Mouse (Mus musculus): ENCODE results near the gene Smtnl2. TPM values are rescaled to one million over a fixed set of nuclear protein-coding genes. Genes with fewer than 3 reads are reported as not detected.

Smtnl2 gene
- total and polyA plus RNA-seq, 3 experiments, result 12.7 to 14.3 (median 13.1) TPM

- no peak for TF ChIP-seq POLR2A (IDR thresholded peaks at IDR 0.05; ENCODE audit: insufficient read depth, low read depth, low read length)
- TF ChIP-seq CTCF (IDR thresholded peaks at IDR 0.05), result peak; percentile 94
- TF ChIP-seq EP300 (IDR thresholded peaks at IDR 0.05; ENCODE audit: insufficient read depth, low read depth, low read length), result peak; percentile 92
- DNase-seq, result peak; percentile 75 to 80
- Histone ChIP-seq H3K4me3 (peak overlapping the region; percentile 50), H3K4me1 (ENCODE audit: control insufficient read depth, insufficient read depth, low read length) (no peaks in the 10 kb centered on the region), H3K27me3 (ENCODE audit: control insufficient read depth, insufficient read depth, low read length) (no peaks in the 10 kb centered on the region), H3K79me2 (replicated peaks; ENCODE audit: control insufficient read depth, insufficient read depth, low read length) (no peaks in the 10 kb centered on the region), H3K36me3 (ENCODE audit: control insufficient read depth, insufficient read depth, low read length) (no peaks in the 10 kb centered on the region), H3K27ac (peak overlapping the region; percentile 52), H3K9ac (ENCODE audit: low read depth, low read length) (peak overlapping the region; percentile 42; the same call in 1 of the 2 replicates)
- intact Hi-C loops (cut with DNase I), result loop anchor here (1.0 to 2.0 kb wide), 5 partner anchors 18 to 204 kb away; partner anchors contain the start of gene Smtnl2
- WGBS, result 40% methylated on average over 7 of the region's 7 CpGs
Observed at GRCm38 (mm10) chr11:72429288-72429690, 17.8 kb upstream of the Smtnl2 start.

DNA sequence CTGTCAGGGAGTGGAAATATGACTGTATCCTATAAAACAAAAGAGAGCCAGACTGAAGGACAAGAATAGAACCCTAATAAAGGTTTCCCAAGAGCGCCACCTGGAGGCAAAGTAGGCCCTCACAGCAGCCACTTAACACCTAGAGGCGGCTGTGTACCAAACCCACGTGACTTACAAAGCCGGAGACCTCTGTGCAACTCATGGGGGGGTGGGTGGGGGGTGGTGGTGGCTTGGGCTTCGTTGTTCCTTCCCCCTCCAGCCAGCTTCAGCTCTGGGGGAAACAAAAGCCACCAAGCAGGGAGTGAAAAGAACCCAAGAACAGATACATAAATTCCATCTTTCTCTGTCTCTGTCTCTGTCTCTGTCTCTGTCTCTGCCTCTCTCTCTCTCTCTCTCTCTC, 17.2 kb upstream of the Smtnl2 start:
- TF ChIP-seq CTCF (IDR thresholded peaks at IDR 0.05), result peak; percentile 76
- 0 out of 2 replicates have a peak, but pooled peaks have one; percentile 50 for TF ChIP-seq EP300 (IDR thresholded peaks at IDR 0.05; ENCODE audit: insufficient read depth, low read depth, low read length)
- no peak for TF ChIP-seq POLR2A (IDR thresholded peaks at IDR 0.05; ENCODE audit: insufficient read depth, low read depth, low read length)
- Histone ChIP-seq H3K27ac (no peak overlapping the region), H3K9ac (ENCODE audit: low read depth, low read length) (no peak overlapping the region), H3K79me2 (replicated peaks; ENCODE audit: control insufficient read depth, insufficient read depth, low read length) (no peaks in the 10 kb centered on the region), H3K4me3 (no peak overlapping the region), H3K4me1 (ENCODE audit: control insufficient read depth, insufficient read depth, low read length) (no peaks in the 10 kb centered on the region), H3K36me3 (ENCODE audit: control insufficient read depth, insufficient read depth, low read length) (no peaks in the 10 kb centered on the region), H3K27me3 (ENCODE audit: control insufficient read depth, insufficient read depth, low read length) (no peaks in the 10 kb centered on the region)
- WGBS, result 1% methylated on average over 5 of the region's 5 CpGs
- peak; percentile 85 to 87 for DNase-seq
- intact Hi-C loops (cut with DNase I), result loop anchor here (1.0 to 2.0 kb wide), 6 partner anchors 18 to 204 kb away; partner anchors contain the start of gene Smtnl2

- Histone ChIP-seq H3K79me2 (replicated peaks; ENCODE audit: control insufficient read depth, insufficient read depth, low read length) (no peaks in the 10 kb centered on the region), H3K27ac (no peak overlapping the region), H3K4me3 (no peak overlapping the region), H3K36me3 (ENCODE audit: control insufficient read depth, insufficient read depth, low read length) (no peaks in the 10 kb centered on the region), H3K27me3 (ENCODE audit: control insufficient read depth, insufficient read depth, low read length) (no peaks in the 10 kb centered on the region), H3K4me1 (ENCODE audit: control insufficient read depth, insufficient read depth, low read length) (no peaks in the 10 kb centered on the region), H3K9ac (ENCODE audit: low read depth, low read length) (no peak overlapping the region)
- DNase-seq, result peak in 1 of 2 experiments; percentile 11
- TF ChIP-seq EP300 (IDR thresholded peaks at IDR 0.05; ENCODE audit: insufficient read depth, low read depth, low read length), result no peak
- peak; percentile 79 for TF ChIP-seq CTCF (IDR thresholded peaks at IDR 0.05)
- TF ChIP-seq POLR2A (IDR thresholded peaks at IDR 0.05; ENCODE audit: insufficient read depth, low read depth, low read length), result no peak
- intact Hi-C loops (cut with DNase I), result no loop called here
Observed at GRCm38 (mm10) chr11:72426884-72427283, 15.4 kb upstream of the Smtnl2 start.

DNA sequence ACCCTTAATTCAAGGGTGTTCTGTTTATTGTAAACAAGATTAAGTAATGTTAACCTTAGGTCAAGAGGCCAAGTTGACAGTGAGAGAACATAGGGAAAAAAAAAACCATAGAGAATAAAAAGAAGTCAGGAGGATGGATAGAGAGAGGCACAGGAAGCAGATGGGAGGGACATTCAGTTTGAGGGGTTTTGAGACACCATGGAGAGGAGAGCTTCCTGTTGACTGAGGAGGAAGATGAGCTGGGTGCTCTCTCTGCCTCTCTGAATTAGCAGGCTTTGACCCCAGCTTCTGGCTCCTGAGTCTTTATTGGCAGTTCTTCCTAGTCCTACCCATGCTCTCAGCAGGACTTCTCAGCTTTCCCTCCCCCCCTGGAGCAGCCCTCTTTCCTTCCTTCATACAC, 13.7 kb upstream of the Smtnl2 start:
- H3K36me3 ChIP-seq (ENCODE audit: control insufficient read depth, insufficient read depth, low read length), result no peaks in the 10 kb centered on the region
- TF ChIP-seq EP300 (IDR thresholded peaks at IDR 0.05; ENCODE audit: insufficient read depth, low read depth, low read length) (no peak), POLR2A (IDR thresholded peaks at IDR 0.05; ENCODE audit: insufficient read depth, low read depth, low read length) (no peak), CTCF (IDR thresholded peaks at IDR 0.05) (no peak)
- peak in 1 of 2 experiments; percentile 3 for DNase-seq
- H3K4me3 ChIP-seq, result no peak overlapping the region
- H3K27ac ChIP-seq, result no peak overlapping the region
- intact Hi-C loops (cut with DNase I), result no loop called here
- H3K27me3 ChIP-seq (ENCODE audit: control insufficient read depth, insufficient read depth, low read length), result no peaks in the 10 kb centered on the region
- no peaks in the 10 kb centered on the region for H3K79me2 ChIP-seq (replicated peaks; ENCODE audit: control insufficient read depth, insufficient read depth, low read length)
- no peak overlapping the region for H3K9ac ChIP-seq (ENCODE audit: low read depth, low read length)
- H3K4me1 ChIP-seq (ENCODE audit: control insufficient read depth, insufficient read depth, low read length), result no peaks in the 10 kb centered on the region

- intact Hi-C loops (cut with DNase I), result no loop called here
Observed at GRCm38 (mm10) chr11:72423686-72424085, 12.2 kb upstream of the Smtnl2 start.

GRCm38 (mm10) chr11:72421518-72422278, 10.2 kb upstream of the Smtnl2 start:
- Histone ChIP-seq H3K27me3 (ENCODE audit: control insufficient read depth, insufficient read depth, low read length) (no peaks in the 10 kb centered on the region), H3K79me2 (replicated peaks; ENCODE audit: control insufficient read depth, insufficient read depth, low read length) (no peaks in the 10 kb centered on the region), H3K4me1 (ENCODE audit: control insufficient read depth, insufficient read depth, low read length) (peaks cover 6% of the 10 kb centered on the region), H3K36me3 (ENCODE audit: control insufficient read depth, insufficient read depth, low read length) (no peaks in the 10 kb centered on the region), H3K27ac (no peak overlapping the region), H3K4me3 (no peak overlapping the region), H3K9ac (ENCODE audit: low read depth, low read length) (no peak overlapping the region)
- DNase-seq, result peak in 1 of 2 experiments; percentile 21
- intact Hi-C loops (cut with DNase I), result no loop called here
- WGBS, result 86% methylated on average over 11 of the region's 11 CpGs
- TF ChIP-seq EP300 (IDR thresholded peaks at IDR 0.05; ENCODE audit: insufficient read depth, low read depth, low read length) (no peak), CTCF (IDR thresholded peaks at IDR 0.05) (no peak), POLR2A (IDR thresholded peaks at IDR 0.05; ENCODE audit: insufficient read depth, low read depth, low read length) (no peak)

More at GRCm38 (mm10) chr11:72423686-72424085, 12.2 kb upstream of the Smtnl2 start:
- DNase-seq, result peak in 1 of 2 experiments; percentile 10
- no peaks in the 10 kb centered on the region for H3K4me1 ChIP-seq (ENCODE audit: control insufficient read depth, insufficient read depth, low read length)
- no peaks in the 10 kb centered on the region for H3K79me2 ChIP-seq (replicated peaks; ENCODE audit: control insufficient read depth, insufficient read depth, low read length)
- 77% methylated on average over 4 of the region's 4 CpGs for WGBS
- H3K9ac ChIP-seq (ENCODE audit: low read depth, low read length), result no peak overlapping the region
- no peak overlapping the region for H3K4me3 ChIP-seq
- TF ChIP-seq CTCF (IDR thresholded peaks at IDR 0.05), result no peak
- TF ChIP-seq POLR2A (IDR thresholded peaks at IDR 0.05; ENCODE audit: insufficient read depth, low read depth, low read length), result no peak
- no peak for TF ChIP-seq EP300 (IDR thresholded peaks at IDR 0.05; ENCODE audit: insufficient read depth, low read depth, low read length)
- H3K36me3 ChIP-seq (ENCODE audit: control insufficient read depth, insufficient read depth, low read length), result no peaks in the 10 kb centered on the region
- no peak overlapping the region for H3K27ac ChIP-seq
- H3K27me3 ChIP-seq (ENCODE audit: control insufficient read depth, insufficient read depth, low read length), result no peaks in the 10 kb centered on the region

Measured in heart, adult 2 months (tissue).